Mouse (Mus musculus): ENCODE results near the gene Tyw5. TPM values are rescaled to one million over a fixed set of nuclear protein-coding genes. Genes with fewer than 3 reads are reported as not detected.

Gene Tyw5
- polyA plus RNA-seq, 1 experiment from 2014 or later: 28.7 TPM

Other genes with a start within 250 kb of the Tyw5 start
- 13.3 and 13.4 TPM in 2 replicates for gene 1700066M21Rik, start 29.5 kb downstream of the Tyw5 start, polyA plus RNA-seq (2015; fragmentation: Nextera tagmentation; extraction: Ambion mirVana)
- gene Maip1, start 773 bp downstream of the Tyw5 start, polyA plus RNA-seq (2015; fragmentation: Nextera tagmentation; extraction: Ambion mirVana): 17.0 and 19.2 TPM in 2 replicates

All from stomach, embryonic 15.5 days (tissue).